In genomic region chr14:28283319-28284095, GRCm38 (mm10) we compare ENCODE assay signal across 14 mouse cellular contexts.
DNase-seq lines count a peak whose midpoint lies in the region; ATAC-seq and TF ChIP-seq lines count a peak whose summit lies in the region.
"Had no signal": no experiment of that assay in that cellular context is flagged by ENCODE, and none has a peak within 500 bp of the region (broad histone marks: within the 10 kb centered on the region; RNA-seq: fewer than 3 reads in every experiment).

No protein-coding gene starts in this region.

- ATAC-seq in lung, embryonic 14.5 days (ENCODE audit: insufficient read depth): no peak
- ATAC-seq in hindbrain, embryonic 14.5 days (ENCODE audit: low FRiP score): no peak

- peak; percentile 19 for DNase-seq in gastrocnemius, adult 18-20 months (ENCODE audit: low spot score)
- DNase-seq in gastrocnemius, postnatal 10 days: no peak
- DNase-seq in left cerebral cortex, adult 2 months (ENCODE audit: extremely low spot score in 1 of 2, low spot score in 2 of 2): no peak
- no peak for DNase-seq in left cerebral cortex, postnatal 14 days (ENCODE audit: low spot score in 2 of 2)
- peak; percentile 79 for DNase-seq in adrenal gland, postnatal 10 days
- DNase-seq in lung, embryonic 14.5 days: no peak
- no peak for DNase-seq in hindbrain, embryonic 14.5 days (ENCODE audit: low spot score)
- no peak for DNase-seq in yolk sac, embryonic 10.5 days (ENCODE audit: low spot score)
- DNase-seq: B cell, adult 2 months; cerebellum, adult 11 months; liver, embryonic 13.5 days; midbrain, embryonic 14.5 days had no signal

- no peak overlapping the region for H3K27ac ChIP-seq in left cerebral cortex, adult 2 months
- H3K27ac ChIP-seq in lung, embryonic 14.5 days (ENCODE audit: low read depth): no peak overlapping the region
- no peak overlapping the region for H3K27ac ChIP-seq in hindbrain, embryonic 14.5 days
- H3K27ac ChIP-seq: heart, embryonic 15.5 days; liver, embryonic 13.5 days; stomach, embryonic 15.5 days had no signal

- peak; percentile 10; the same call in 1 of the 2 replicates for TF ChIP-seq CTCF in left cerebral cortex, adult 2 months (IDR thresholded peaks at IDR 0.05)
- peak; percentile 50 for TF ChIP-seq CTCF in lung, embryonic 14.5 days (IDR thresholded peaks at IDR 0.05; ENCODE audit: low read depth)

- no peak overlapping the region for H3K4me2 ChIP-seq in lung, embryonic 14.5 days
- no peak overlapping the region for H3K4me2 ChIP-seq in hindbrain, embryonic 14.5 days (replicated peaks)
- H3K4me2 ChIP-seq: heart, embryonic 15.5 days; liver, embryonic 13.5 days; stomach, embryonic 15.5 days had no signal

- no peaks in the 10 kb centered on the region for H3K36me3 ChIP-seq in lung, embryonic 14.5 days (ENCODE audit: insufficient read depth)
- H3K36me3 ChIP-seq in hindbrain, embryonic 14.5 days (replicated peaks; ENCODE audit: control insufficient read depth, insufficient read depth): no peaks in the 10 kb centered on the region
- H3K36me3 ChIP-seq: heart, embryonic 15.5 days; liver, embryonic 13.5 days; stomach, embryonic 15.5 days had no signal

- WGBS in lung, embryonic 14.5 days: 91% methylated on average over 1 of the region's 1 CpGs
- 93% methylated on average over 1 of the region's 1 CpGs for WGBS in hindbrain, embryonic 14.5 days

- intact Hi-C loops in left cerebral cortex, adult 2 months (cut with DNase I): loop anchor here (10.0 kb wide), 1 partner anchor 221 kb away; the partner anchor contains the start of gene Wnt5a
- intact Hi-C loops in left cerebral cortex, postnatal 14 days (cut with DNase I): no loop called here

- H3K4me3 ChIP-seq in left cerebral cortex, adult 2 months: no peak overlapping the region
- no peak overlapping the region for H3K4me3 ChIP-seq in lung, embryonic 14.5 days (ENCODE audit: low read depth, low read length)
- no peak overlapping the region for H3K4me3 ChIP-seq in hindbrain, embryonic 14.5 days (replicated peaks; ENCODE audit: low read length)
- H3K4me3 ChIP-seq: heart, embryonic 15.5 days; liver, embryonic 13.5 days; stomach, embryonic 15.5 days had no signal

- H3K9me3 ChIP-seq in lung, embryonic 14.5 days (ENCODE audit: low read depth, low read length): no peaks in the 10 kb centered on the region
- H3K9me3 ChIP-seq in hindbrain, embryonic 14.5 days (ENCODE audit: control insufficient read depth, low read length): no peaks in the 10 kb centered on the region
- H3K9me3 ChIP-seq: heart, embryonic 15.5 days; liver, embryonic 13.5 days; stomach, embryonic 15.5 days had no signal

- H3K27me3 ChIP-seq in lung, embryonic 14.5 days (ENCODE audit: insufficient read depth, low read length): no peaks in the 10 kb centered on the region
- no peaks in the 10 kb centered on the region for H3K27me3 ChIP-seq in hindbrain, embryonic 14.5 days (ENCODE audit: control insufficient read depth, insufficient read depth, low read length)
- H3K27me3 ChIP-seq: liver, embryonic 13.5 days; stomach, embryonic 15.5 days had no signal

- H3K9ac ChIP-seq in lung, embryonic 14.5 days: no peak overlapping the region
- no peak overlapping the region for H3K9ac ChIP-seq in hindbrain, embryonic 14.5 days
- H3K9ac ChIP-seq: heart, embryonic 15.5 days; liver, embryonic 13.5 days; stomach, embryonic 15.5 days had no signal

- H3K4me1 ChIP-seq in lung, embryonic 14.5 days (ENCODE audit: insufficient read depth): no peaks in the 10 kb centered on the region
- H3K4me1 ChIP-seq in hindbrain, embryonic 14.5 days (replicated peaks; ENCODE audit: control insufficient read depth, insufficient read depth, low read length): no peaks in the 10 kb centered on the region
- H3K4me1 ChIP-seq: heart, embryonic 15.5 days; liver, embryonic 13.5 days; stomach, embryonic 15.5 days had no signal

Comparison
In these comparisons a context has a peak if more than half of its experiments do, and no peak if none do; other contexts are left out.
1. DNase-seq: peak in gastrocnemius, adult 18-20 months (single experiment) and adrenal gland, postnatal 10 days (single experiment); none in gastrocnemius, postnatal 10 days (single experiment), left cerebral cortex, adult 2 months (0 of 2), left cerebral cortex, postnatal 14 days (0 of 2), lung, embryonic 14.5 days (single experiment), hindbrain, embryonic 14.5 days (single experiment) and yolk sac, embryonic 10.5 days (single experiment).